Mouse (Mus musculus): ENCODE data around the gene Mpped1. TPM values are rescaled to one million over a fixed set of nuclear protein-coding genes. Genes with fewer than 3 reads are reported as not detected.

The Mpped1 gene
- polyA plus RNA-seq, 1 experiment = not detected

- 84% methylated on average over 13 of the region's 13 CpGs for WGBS
- Histone ChIP-seq H3K4me3 (ENCODE audit: insufficient read depth, low read depth, low read length) (no peak overlapping the region), H3K4me1 (ENCODE audit: control insufficient read depth, insufficient read depth, low read length) (no peaks in the 10 kb centered on the region), H3K27ac (ENCODE audit: insufficient read depth, low read depth, low read length) (no peak overlapping the region), H3K27me3 (replicated peaks; ENCODE audit: control insufficient read depth, insufficient read depth, low read length) (no peaks in the 10 kb centered on the region), H3K36me3 (ENCODE audit: control insufficient read depth, insufficient read depth, low read length) (no peaks in the 10 kb centered on the region)
- TF ChIP-seq CTCF (conservative IDR thresholded peaks at IDR 0.05; ENCODE audit: insufficient read depth, insufficient read length, low read depth, low read length) = no peak
- TF ChIP-seq POLR2A (IDR thresholded peaks at IDR 0.05; ENCODE audit: low read depth, low read length) = no peak
- no peak for DNase-seq
These were observed 127.2 kb downstream of the Mpped1 start for GRCm38 (mm10) chr15:83906472-83906871.

Other genes starting within 250 kb of the Mpped1 start
- 402 and 410 TPM in 2 replicates for gene Tspo, start 215.9 kb upstream of the Mpped1 start, polyA plus RNA-seq (2012; rRNA removed)
- gene Mcat, start 215.7 kb upstream of the Mpped1 start, polyA plus RNA-seq (2012; rRNA removed) = 31.8 and 34.3 TPM in 2 replicates
- gene Ttll12, start 184.3 kb upstream of the Mpped1 start, polyA plus RNA-seq (2012; rRNA removed) = 18.0 and 20.5 TPM in 2 replicates
- gene Scube1, start 54.4 kb upstream of the Mpped1 start, polyA plus RNA-seq (2012; rRNA removed) = 3.5 TPM in 2 replicates

All from kidney, adult 2 months (tissue).